Mouse (Mus musculus): Measurements from ENCODE around the gene Ncor2.

The Ncor2 gene

DNA sequence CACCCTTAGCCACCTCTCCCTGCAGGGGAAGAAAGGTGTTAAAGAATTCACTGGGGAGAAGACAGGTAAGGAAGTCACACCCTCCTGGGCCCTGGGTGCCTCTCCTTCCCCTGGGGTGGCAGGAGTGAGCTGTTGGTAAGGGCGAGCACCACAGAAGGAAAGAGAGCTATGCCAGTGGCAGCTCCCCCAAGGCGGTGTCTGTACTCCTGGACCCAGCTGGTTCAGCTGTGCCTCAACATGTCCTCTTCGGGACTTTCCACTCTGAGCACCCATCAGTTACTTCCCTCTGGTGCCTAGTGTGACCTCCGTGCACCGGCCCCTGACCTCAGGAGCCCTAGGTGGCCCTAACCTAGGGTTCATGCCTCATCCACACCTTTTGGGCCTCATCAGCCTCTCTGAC, 31.9 kb downstream of the Ncor2 start:
- no peak for DNase-seq

DNA sequence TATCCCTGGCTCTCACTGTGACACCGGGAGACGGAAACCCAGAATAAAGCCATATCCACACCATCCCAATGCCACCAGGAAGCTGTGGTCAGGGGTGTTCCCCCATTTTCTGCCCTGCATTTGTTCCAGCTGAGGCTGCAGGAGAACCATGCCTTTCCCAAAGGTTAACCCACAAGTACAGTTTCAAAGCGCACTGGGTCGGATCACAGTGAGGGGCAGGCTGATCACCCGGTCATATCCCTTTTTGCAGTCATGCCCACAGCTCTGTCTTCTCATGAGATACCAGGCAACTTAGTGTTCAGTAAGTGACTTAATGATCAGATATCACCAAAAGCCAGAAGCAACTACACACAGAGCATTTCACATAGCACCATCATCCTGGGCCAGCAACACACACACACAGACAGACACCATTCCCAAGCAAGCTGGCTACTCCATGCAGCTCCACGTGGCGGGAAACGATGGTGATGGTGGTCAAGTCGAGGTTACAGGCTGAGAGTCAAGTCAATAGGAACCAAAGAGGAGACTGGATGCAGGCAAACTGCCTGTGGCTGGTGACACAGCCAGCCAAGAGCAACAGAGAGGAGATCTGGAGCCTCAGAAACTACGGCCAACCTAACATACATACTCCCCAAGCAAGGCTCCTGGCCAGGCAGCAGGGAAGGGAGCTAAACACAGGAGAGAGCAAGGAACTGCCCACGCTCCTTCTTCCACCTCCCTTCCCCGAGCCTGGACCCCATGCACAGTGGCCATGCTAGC, 35.7 kb downstream of the Ncor2 start:
- DNase-seq = peak; percentile 92

DNA sequence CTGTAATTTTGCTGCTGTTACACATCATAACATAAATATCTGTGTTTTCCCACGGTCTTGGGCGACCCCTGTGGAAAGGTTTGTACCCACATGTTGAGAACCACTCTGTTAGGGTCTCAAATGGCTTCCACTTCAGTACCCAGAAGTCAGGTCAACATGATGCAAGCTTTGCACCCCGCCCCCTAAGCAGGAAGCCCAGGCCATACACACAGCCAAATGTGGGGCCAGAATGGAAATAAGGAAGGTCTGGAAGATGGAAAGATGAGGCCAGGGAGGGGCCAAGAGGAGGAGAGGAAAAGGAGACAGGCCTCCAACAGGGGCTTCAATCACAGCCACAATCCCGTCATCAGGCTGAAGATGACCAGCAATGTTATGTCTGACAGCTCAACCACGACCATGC, 37.1 kb downstream of the Ncor2 start:
- peak; percentile 97 for DNase-seq

DNA sequence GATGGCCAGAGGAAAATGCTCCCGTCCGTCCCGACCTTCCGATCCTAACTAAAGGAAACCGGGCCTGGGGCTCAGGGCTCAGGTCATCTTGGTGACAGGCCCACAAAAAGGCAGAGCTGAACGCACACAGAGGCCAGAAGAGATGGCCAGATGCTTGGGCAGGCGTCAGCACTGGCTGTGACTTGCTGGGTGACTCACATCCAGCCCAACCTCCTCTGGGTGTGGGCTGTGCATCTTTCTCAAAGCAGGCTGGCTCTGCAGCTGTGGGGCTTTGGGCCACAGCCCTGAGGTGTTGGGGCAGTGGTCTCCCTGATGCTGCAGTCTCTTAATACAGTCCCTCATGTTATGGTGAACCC, 37.5 kb downstream of the Ncor2 start:
- no peak for DNase-seq

DNA sequence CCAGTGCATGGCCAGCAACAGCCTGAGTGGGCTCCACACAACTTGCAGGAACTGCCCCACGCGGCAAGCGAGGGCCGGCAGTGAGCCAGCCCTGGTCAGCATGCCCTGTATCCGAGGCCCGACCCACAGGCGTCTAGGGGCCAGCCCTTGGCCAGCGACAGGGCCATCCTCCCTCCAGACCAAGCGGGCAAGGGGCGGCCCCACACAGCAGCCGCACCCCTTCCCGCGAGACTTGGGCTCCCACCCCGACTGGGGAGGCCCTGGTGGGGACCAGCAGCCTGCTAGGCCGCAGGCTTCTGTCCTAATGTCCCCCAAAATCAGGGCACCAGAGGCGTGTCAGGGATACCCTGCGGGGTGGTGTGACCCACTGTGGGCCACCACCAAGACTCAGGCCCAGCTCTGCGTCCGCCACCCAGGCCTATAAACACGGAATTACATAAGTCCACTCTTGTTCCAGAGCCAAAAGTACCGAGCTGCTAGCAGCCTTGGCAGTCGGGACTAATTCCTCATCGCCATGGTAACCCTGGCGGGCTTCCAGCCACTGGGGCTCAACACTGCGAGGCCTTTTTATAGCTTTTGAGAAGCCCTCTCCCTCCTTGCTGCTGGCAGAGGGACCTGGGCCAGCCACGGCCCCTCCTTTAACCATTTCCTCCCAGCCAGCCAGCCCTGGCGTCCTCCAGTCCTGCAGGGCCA, 38.0 kb downstream of the Ncor2 start:
- peak; percentile 100 for DNase-seq

DNA sequence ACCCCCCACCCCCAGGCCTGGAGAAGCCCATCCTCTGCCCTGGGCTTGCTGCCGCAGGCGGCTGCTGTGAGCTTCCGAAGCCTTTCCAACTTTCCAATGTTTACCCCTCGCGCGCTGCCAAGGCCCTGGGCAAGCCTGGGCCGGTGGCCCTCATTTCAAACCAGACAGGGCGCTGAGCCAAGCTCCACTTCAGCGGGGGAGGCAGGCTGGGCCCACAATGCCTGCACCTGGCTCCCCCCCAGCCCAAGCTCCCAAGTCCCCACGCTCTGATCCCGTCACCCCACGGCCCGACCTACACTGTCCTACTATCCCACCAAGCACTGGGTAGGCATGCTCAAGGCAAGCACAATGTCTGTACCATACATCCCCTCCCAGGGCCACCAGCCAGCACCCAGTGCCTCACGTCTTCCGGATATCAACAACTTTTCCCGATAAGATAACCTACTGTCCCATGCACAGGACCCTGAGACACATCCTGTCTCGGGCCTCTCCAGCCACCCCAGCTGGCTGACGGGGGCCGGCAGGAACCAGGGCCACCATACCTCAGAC, 38.8 kb downstream of the Ncor2 start:
- DNase-seq = peak; percentile 99

DNA sequence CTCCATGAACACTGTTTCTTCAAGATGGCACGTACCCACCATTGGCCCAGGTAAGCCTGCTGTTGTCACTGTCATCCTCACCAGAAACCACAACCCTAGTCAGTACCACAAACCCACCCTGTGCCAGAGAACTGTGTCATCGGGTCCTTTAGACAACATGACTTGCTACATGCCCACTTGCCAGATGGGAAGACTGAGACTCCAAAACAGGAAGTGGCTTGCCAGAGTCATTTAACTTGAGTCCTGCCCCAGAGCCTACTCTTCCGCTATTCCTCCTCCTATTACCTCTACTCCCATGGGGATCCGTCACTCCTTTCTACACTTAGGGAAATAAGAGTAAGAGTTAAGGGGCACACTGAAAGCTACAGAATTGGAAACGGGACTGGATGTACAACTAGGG, 39.4 kb downstream of the Ncor2 start:
- DNase-seq = peak; percentile 92

DNA sequence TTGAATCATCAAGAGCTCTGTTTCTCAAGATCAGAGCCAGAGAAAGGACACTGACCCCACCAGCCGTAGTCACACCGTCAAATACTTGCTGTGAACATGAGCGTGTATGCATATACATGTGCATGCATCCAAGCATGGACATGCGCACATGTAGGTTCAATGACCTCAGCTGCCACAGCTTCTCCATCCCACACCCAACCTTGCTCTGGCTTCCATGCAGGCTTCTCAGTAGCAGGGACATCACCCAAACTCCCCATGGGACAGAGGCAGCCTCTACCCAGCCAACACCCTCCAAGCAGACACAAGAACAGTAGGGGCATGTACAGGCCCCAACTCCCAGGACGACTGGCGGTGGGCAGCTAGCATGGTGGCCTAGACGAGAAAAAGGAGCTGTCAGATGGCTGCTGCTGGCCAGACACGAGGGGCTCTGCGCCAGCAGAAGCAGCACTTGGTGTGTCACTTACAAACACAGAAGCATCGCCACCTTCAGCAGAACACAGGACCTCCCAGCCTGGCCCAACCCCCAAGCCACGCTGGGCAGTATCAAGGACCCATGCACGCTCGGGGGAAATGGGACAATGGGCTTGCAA, 40.1 kb downstream of the Ncor2 start:
- peak; percentile 94 for DNase-seq

DNA sequence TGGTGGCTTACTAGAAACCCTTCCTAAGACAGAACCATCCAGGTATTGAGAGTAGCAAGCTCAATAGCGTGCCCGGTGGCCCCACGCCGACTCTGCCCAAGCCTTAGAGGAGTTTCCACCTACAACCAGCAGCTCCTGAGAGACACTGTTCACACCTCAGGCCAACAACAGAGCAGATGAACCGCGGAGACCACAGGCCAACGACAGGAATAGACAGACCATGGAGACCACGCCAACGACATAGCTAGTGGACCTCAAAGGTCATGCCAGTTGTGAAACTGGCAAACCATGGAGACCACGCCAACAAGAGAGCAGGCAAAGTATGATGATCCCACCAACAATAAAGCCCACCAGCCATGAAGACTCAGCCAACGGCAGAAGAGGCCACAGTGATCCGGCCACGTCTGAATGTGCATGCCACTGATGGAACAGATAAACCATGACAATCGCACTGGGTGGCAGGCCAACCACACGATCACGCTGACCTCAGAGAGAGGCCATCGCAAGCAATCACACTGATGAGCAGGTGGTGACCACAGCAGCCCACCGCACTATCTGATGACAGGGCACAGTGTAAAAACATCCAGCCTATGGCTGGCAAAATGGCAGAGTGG, 41.2 kb downstream of the Ncor2 start:
- peak; percentile 92 for DNase-seq

DNA sequence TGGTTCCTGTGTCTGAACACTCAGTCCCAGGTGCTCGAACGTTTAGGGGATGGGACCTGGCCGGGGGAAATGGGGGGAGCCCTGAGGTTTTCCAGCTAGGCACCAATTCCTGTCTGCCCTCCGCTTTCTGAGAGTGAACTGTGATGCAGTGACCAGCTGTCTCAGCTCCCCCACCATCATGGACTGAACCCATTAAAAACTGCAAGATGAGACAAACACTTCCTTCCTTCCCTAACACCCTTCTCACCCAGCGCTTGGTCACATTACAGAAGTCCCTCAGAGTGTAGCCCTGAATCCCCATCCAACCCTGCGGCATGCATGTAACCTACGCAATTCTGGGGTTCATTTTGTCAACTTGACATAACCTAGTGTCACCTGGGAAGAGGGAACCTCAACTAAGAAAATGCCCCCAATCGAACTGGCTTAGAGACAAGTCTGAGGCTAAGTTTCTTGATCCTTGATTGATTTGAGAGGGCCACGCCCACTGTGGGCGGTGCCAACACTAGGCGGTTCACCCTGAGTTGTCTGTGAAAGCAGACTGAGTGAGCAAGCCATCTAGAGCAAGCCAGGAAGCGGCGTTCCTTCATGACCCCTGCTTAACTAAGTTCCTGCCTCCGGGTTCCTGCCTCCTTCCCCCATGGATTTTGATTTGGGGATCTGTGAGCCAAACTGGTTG, 41.9 kb downstream of the Ncor2 start:
- DNase-seq = peak; percentile 95

DNA sequence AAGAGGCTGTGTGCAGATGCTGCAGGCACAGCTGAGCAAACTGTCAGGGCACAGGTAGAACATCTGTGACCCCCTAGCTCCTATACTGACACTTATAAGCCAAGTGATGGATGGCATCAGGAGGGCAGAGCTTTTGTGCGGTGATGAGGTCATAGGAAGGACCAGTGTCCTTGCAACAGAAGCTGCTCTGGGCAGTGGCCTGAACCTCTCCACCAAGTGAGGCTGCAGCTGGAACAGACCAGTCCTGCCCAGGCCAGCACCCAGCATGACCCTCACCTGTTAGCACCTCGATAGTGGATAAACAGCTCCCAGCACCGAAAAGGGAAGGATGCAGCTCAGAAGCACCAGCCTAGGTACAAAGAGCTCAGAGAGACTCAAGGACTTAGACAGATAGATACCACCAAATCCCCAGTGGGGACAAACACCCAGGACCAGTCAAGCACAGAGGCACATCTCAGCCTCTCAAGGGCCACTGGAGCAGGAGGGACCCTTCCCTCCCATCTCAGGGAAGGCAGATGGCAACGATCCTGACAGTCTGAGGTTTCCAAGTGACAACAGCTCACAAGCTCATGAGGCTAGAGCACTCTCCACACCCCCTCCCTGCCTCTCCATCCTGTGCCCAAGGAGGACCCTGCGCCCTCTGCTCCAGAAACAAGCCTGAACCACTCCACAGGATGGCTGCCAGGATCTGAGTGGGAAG, 42.6 kb downstream of the Ncor2 start:
- DNase-seq = peak; percentile 91

DNA sequence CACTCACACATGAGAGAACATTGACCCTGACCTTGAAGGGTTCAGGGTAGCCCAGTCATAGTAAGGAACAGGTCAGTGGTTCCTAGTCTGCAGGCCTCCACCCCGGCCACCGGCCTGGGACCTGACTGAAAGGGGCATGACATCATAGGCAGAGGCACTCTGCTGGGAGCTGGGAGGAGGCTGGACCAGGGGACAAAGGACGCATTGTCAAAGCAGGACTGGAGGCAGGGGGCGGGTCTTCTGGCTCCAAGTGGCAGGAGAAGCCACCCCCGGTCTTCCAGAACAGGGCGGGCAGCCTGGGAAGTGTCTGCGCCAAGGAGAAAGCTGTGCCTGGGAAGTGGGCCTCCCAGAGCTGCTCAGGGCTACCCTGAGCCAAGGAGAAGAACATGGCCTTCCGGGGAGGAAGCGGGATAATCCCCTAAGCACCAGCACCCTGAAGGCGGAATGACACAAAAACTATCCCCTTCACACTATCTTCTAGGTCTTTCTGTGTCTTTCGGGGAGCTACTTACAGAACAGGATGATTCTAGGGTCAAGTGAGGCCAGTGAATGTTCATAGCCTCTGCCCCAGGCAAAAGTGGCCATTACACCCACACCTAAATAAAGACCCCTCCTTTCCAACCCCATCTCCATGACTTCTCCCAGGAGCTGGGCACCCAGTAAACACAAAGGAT, 44.1 kb downstream of the Ncor2 start:
- peak; percentile 99 for DNase-seq

DNA sequence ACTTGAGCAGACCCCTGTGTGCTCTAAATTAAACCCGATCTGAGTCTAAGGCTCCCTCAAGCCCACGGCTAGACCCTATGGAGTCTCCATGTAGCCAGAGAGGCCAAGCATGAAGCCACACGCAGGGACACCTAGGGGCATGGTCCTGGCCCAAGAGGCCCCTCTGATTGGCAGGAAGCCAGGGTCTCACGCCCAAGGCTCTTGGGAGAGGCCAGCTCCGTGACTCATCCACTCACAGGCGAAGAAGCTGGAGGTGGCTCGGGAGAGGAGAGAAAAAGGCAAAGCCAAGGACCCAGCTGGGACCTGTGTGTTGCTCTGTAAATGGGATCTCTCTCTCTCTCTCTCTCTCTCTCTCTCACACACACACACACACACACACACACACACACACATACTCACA, 44.6 kb downstream of the Ncor2 start:
- DNase-seq = peak; percentile 96

DNA sequence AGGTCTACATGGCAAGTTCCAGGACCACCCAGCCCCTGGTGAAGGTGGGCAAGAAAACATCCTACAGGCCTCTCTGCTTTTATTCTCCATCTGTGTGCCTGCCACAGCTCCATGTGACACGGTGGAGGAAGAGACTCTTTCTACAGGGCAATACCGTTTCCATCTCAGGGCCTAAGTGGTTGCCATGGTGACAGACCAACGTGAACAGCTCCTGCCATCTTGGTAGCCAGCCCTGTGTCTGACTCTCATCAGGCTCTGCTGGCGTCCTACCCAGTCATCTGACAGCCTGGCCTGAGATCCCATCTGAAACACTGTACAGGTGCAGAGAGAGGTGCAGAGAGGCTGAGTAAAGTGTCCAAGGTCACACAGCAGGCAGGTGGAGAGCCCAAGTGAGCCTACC, 45.4 kb downstream of the Ncor2 start:
- peak; percentile 96 for DNase-seq

DNA sequence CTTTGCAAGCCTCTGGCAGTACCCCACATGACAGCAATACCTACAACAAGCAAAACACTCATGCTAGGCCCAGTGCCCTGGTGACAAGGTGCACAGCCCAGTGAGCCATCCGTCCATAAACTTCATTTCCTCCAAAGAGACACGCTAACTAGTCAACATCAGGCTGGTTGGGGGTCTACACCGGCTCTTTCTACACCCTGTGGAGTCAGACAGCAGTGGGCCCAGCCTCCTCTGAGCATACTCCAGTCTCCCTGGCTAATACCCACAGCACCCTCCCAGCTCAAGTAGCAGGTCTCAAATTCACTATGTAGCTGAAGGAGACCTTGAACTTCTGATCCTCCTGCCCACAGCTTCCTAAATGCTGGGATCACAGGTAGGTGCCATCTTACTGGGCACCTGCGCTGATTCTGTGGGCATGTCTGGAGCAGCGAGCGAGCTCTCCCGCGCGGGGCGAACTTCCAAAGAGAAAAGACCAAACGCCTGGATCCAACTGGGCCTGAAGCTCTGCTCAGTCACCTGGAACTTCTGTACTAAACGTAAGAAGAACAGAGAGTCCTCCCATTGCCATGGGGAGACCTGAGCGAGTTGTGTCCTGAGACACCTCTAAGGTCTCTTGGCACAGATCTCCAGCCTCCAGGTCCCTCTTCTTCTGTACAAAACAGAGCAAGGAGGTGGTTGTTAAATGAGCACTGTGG, 46.3 kb downstream of the Ncor2 start:
- DNase-seq = peak; percentile 91

DNA sequence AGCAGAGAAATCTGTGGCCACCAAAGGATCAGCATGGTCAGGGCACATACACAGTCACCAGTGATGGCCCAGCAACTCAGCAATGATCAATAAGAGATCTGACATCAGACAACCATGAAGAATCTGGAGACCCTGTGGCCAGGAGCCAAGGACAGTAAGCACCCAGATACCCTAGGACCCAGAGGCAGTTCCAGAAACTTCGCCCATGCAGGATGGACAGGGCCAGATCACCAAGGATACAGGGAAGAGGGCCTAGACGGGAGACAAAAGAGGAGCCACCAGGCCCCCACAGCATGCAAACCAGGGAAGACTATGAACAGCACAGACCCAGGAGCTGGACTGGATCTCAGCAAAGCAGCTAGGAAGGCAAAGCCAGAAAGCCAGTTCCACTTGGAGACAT, 47.0 kb downstream of the Ncor2 start:
- DNase-seq = no peak

DNA sequence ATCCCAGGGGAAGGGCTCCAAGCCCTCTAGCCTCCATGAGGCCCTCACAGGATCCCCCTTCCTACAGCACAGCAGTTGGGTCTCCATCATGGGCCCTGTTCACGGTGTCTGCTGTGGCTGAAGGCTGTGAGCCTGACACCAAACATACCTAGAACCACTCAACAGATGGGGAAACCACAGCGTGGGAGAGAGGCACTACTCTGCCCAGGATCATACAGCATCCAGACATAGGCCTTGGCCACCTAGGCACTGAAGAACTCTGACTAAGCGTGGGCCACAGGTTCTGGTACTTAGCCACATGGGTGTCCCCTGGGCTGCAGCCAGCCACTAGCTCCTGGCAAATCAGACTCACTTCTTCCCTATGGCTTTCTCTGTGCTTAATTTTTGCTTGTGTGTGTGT, 48.6 kb downstream of the Ncor2 start:
- peak; percentile 88 for DNase-seq

DNA sequence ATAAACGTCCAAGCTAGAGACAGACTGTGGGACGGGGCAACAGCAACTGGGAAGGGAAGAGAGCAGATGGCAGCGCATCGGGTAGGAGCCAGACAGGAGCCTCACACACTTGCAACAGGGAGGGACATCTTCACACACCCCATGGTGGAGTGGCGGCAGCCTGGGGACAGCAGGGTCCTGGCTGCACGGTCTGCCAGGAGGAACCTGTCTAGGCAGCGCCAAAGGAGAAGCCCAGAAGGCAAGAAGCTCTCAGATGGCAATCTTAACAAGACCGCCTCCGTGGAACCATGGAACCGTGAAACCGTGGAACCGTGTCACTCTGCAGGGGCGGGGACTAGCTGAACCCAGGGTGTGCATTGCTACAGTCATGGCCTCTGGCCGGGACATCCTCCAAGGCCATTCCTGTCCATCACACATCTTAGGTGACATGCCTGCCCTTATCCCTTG, 50.1 kb downstream of the Ncor2 start:
- peak; percentile 93 for DNase-seq

DNA sequence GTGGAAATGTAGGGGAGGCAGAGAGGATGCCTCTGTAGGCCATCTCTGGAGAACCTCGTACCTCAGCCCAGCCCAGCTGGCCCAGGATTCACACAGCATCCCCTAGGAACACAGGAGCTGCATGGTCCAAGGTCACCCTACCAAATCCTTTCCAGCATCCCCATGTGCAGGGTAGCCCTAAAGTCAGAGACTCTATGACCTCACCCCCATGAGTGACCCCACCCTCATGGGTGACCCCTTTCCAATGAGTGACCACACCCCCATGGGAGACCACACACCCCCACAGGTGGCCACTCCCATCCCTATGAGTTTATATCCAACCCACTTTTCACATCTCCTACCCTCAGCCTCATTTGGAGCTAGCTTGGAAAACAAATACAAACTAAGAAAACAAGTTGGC, 51.1 kb downstream of the Ncor2 start:
- DNase-seq = peak; percentile 94

DNA sequence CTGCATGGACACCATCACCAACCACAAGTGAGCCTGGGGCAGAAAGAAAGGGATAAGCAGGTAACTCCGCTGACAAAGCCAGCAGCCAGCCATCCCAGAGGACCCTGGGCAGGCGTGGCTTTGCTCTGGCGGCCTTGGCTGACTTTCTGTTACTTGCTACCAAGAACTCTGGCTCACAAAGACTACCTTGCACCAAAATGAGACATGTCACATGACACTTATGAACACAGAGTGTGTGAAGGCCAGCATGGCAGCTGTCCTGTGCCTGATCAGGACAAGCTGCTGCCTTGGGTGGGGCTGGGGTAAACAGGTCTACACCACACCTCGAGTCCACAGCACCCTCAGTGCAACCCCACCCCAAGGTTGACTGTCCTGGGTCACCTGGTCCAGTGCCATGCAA, 51.6 kb downstream of the Ncor2 start:
- peak; percentile 95 for DNase-seq

DNA sequence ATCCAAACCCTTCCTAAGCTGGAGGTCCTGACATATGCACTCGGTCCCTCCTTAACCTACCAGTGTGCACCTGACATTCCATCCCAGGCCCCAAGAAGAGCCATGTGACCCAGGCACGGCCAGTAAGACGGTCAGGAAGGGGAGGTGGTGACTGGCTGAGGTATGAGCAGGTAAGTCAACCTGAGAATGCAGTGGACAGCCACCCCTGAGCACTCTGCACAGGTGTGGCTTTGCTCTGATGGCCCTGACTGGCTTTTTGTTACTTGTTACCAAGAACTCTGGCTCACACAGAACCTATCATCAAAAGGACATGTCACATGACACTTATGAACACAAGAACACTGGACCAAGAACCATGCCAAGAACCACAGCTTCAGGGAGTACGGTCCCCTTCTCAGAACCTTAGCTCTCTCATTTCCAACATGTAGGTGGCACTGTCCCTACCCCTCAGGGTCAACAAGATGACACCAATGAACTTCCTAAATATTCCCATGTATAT, 53.0 kb downstream of the Ncor2 start:
- peak; percentile 92 for DNase-seq
